Mouse (Mus musculus) frontal cortex, adult (tissue): ENCODE results near the gene Fndc3a.

Experiments
- ATAC-seq: cut with Nextera tagmentation; 2 replicates; pipeline ENCODE4 v1.9.2; 2017; ENCODE audit warnings: mild to moderate bottlenecking, moderate library complexity, mixed read lengths; ENCODE audit not compliant: low TSS enrichment

The Fndc3a gene

DNA sequence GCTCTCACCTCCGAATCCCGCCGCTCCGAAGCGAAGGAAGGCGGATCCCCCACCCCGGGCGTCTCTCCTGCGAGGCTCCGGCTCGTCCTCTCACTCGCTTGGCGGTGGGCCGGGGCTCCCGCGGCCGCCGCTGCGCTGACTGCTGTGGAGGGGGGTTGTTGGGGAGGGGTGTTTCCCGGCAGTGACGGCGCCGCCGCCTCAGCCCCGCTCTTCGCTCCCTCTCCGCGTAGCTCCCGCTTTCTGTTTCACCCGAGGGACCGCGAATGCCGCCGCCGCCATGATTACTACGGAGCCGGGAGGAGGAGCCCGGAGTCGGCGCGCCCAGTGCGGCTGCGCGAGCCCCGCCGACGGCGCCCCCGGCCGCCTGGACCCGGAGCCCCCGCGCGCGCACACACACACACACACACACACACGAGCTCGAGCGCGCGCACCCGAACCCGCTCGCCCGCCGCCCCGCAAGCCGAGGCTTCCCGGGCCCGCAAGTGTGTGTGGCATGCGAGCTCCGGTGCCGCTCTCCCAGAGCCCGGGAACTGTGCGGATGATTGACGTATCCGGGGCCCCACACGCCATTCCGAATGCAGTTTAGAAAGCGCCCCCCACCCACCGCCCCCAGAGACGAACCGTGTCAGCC is at the start of gene Fndc3a:
Gene Fndc3a, minus strand, starts transcription at position 294 of the 631 bp plus-strand sequence.
- ATAC-seq = peak; percentile 89

- no peak for ATAC-seq
Measured at GRCm38 (mm10) chr14:72752893-72753292, 43.1 kb upstream of the Fndc3a start.

GRCm38 (mm10) chr14:72750426-72751182 is 40.8 kb upstream of the Fndc3a start:
- no peak for ATAC-seq

DNA sequence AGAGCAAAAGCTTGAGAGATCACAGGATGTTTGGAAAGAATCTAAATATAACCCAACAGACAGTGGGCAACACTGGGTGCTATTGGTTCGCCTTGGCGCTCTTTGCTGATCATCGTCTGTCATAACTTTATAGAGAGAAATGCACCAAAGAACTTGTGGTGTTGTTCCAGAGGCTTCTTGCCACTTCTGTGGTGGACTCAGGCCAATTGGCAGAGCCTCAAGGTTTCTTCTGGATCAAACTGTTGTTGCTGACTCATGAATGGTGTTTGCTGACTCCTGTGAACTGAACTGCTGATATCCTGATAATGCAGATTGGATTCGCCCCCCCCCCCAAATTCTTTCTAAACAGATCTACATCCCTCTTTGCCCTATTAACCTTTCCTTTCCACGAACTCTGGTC is 38.5 kb upstream of the Fndc3a start:
- no peak for ATAC-seq

DNA sequence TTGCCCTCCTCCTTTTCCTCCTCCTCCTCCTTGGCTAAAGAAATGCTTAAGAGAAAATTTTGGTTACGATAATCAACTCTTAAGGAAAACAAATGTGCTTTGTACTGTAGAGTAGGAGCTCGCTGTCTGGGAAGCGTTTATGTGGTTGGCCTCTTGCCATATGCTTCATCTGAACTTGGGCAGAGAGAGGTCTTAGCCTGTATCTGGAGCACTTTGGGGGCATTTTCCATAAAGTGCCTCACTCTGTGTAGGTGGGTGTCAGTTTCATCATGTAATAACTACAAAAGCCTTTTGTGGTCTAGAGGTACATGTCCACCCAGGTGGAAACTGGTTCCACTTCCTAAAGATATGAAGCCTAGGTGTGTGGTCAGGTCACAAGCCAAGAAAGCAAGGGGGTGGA is 31.9 kb upstream of the Fndc3a start:
- ATAC-seq = no peak

DNA sequence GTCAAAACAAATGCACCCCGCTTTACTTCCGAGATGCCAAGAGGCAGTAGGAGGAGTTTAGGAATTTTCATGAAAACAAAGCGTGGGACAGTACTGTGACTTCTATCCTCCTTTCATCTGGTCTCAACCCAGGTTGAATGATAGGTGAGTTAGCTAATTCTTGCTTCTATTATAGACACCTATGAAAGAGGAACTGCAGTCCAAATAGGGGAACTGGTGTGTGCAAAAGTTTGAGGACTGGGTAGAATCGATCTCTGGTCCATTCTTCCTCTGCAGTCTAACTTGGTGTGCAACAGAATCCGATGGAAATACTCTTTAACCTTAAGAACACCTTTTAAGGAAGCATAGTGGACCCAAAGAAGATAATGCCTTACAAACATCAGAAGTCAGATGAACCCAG is 30.5 kb upstream of the Fndc3a start:
- ATAC-seq = no peak

DNA sequence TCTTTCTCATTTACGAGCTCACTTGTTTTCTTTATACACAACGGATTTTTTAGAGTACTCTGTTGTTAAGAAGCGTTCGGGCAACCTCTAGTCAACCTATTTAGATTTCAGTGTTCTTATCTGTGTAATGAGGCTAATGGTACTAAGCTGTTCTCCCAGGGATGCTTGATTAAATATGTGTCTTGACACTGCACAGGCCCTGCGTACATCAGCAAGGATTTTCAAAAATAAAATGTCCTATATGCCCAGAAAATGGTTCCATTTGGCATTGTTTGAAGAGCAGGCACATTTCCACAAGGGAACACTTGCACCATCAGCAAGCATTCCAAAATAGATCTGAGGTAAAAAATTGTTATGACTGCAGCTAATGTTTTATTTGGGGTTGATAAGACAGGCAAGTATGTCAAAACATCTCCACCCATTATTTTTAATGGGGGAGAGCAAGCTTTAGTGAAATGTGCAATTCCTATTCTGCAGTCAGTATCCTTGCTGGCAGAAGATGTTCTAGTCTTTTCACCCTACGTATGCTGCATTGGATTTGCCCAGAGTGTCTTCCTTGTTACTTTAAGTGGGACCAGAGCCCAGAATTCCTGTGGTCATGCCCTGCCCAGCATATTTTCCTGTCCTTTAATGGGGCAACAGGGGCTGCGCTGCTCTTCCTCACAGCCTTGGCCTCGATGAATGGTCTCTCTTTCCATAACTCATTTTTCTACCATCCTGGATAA is 29.8 kb upstream of the Fndc3a start:
- ATAC-seq = no peak

- no peak for ATAC-seq
Measured at GRCm38 (mm10) chr14:72738776-72739175, 29.0 kb upstream of the Fndc3a start.

DNA sequence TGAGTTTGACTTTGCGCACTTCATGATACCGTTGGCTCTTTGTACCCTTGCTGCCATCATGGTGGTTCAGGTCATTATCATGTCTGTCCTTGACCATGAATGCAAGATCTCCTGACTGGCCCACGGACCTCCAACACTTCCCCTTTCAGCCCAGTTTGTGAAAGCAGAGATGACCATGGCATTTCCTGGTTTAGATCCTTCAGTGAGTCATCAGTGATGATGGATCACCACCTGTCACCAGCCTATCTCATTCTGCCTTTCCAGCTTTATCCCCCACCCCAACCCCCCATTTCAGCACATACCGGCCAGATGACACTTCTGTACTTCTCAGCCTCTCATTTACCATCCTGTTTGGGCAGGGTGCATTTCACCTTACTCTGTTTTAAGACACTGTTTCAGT is 28.4 kb upstream of the Fndc3a start:
- no peak for ATAC-seq

DNA sequence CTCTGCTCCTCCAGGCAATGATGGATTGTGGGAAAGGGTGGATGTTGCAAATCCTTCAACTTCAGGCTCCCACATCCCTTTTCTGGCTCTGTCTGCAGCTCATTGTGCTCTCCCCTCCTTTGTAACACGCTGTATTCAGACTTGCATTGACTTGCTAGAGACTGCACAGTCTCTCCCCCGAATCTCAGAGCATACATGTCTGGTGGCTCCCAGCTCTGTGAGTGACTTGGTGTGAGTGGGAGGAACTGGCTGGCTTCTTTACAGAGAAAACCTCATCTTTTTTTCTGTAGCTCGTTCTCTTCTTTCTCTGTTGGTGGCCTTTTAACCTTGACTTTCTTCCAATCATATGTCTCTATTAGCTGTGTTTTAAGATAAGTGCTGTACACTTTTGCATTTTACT is 16.1 kb upstream of the Fndc3a start:
- ATAC-seq = peak; percentile 65; the same call in 1 of the 2 replicates

DNA sequence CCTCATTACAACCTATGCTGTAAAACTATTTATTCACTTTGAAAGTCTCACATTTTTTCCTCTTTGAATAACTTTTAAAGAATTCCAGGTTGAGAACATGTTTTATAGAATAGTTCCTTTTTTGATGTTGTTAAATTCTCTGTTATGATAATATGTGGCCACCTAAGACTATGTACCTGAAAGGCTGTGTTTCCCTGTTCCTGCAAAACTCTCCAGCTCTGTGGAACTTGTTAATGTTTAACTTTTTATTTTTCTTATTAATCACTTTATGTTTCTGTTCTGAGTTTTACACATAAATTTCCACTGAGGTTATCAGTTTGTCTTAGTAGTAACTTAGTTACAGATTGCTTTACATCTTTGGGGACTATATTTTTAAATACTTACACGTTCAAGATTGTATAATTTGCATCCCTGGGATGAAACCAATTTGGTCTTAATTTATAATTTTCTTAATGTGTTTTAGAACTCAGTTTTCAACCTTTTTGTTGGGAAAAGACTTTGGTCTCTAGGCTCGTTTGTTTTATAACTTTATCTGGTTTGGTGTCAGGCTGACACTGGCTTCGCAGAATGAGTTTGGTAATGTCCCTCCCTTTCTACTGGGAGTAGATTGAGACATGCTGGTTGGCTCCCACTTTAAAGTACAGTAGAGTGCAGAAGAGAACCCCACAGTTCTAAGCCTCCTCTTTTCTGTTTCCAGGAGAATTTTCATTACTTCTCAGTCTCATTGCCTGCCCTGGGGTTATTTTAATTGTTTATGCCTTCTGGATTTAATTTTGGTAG is 12.7 kb upstream of the Fndc3a start:
- ATAC-seq = no peak

DNA sequence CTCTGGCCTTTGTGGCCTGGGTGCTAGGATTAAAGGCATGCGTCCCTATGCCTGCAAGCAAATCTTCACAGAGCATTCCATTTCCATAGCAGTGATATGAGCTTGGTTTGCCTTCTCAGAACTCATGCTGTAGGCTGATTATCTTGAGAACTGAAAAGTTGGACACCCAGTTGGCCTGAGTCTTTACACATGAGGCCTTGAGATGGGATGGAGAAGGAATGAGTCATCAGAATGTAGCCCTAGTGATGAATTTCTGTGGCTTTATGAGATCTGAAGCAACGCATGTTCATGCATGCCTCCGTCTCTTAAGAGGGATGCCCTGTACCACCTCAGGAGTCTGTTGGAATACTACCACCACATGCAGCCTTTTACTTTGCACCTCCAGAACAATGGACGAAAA is 6.4 kb upstream of the Fndc3a start:
- no peak for ATAC-seq

- no peak for ATAC-seq
Measured at GRCm38 (mm10) chr14:72711130-72711529, 1.3 kb upstream of the Fndc3a start.

GRCm38 (mm10) chr14:72710341-72711027 is 681 bp upstream of the Fndc3a start:
- ATAC-seq = peak; percentile 28

DNA sequence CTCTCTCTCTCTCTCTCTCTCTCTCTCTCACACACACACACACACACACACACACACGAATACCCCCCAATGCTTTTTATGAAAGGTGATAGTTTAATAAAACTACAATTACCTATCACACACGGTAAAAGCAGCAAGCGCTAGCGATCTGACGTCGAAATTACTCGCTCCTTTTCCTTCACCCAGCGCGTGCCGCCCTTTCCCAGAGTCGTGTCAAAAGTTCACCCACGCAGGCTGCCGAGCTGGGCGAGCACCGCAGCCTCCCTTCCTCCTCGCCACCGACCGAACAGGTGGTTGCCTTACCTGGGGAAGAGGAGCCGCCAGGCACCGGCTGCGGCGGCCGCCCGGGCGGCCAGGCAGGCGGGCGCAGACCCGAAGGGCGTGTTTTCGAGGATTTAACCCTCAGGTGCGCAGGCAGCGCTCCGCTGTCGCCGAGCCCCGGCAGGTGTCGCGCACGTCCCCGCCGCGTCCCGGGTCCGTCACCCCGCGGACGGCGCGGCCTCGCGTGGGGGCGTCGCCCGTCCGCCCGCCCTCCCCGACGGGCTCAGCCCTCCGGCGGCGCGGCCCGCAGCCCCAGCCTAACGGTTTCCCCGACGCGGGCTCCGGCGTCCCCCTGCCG is 603 bp downstream of the Fndc3a start:
- ATAC-seq = peak; percentile 15; the same call in 1 of the 2 replicates

DNA sequence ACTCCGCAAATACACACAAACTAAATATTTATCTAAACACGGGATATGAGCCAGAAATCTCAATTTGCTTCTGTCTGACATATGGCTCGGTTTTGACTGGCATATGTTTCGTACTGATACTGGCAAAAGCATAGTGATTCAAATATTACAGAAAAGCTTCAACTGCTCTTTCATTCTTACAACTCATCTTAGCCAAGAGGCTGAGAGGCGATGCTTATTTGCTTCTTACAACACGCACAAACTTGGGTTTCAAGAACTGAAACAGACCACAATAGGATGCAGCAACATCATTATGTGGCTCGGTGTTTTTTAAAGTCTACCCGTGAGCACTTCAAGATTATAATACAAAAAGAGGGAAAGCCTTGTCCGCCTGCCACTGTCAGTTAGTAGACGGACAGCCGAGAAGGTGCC is 1.2 kb downstream of the Fndc3a start:
- no peak for ATAC-seq

DNA sequence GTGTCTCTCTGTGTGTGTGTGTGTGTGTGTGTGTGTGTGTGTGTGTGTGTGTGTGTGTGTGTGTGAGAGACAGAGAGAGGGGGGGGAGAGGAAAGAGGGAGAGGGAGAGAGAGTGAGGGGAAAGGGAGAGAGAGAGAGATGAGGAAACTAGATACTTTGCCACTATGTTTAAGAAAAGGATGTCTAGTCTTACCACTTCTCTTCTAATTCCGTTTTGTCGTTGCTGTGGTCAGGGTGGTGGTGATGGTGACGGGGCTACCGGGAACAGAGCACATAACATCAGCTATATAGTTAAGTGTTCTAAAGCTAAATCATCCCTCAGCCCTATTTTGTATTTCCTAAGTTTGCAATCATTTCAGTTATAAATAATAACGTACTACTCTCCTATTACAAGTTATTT is 9.7 kb downstream of the Fndc3a start:
- ATAC-seq = no peak

- no peak for ATAC-seq
Measured at GRCm38 (mm10) chr14:72691406-72691805, 18.4 kb downstream of the Fndc3a start.

GRCm38 (mm10) chr14:72689525-72689924 is 20.3 kb downstream of the Fndc3a start:
- ATAC-seq = no peak

- ATAC-seq = no peak
Measured at GRCm38 (mm10) chr14:72684857-72685370, 24.9 kb downstream of the Fndc3a start.

DNA sequence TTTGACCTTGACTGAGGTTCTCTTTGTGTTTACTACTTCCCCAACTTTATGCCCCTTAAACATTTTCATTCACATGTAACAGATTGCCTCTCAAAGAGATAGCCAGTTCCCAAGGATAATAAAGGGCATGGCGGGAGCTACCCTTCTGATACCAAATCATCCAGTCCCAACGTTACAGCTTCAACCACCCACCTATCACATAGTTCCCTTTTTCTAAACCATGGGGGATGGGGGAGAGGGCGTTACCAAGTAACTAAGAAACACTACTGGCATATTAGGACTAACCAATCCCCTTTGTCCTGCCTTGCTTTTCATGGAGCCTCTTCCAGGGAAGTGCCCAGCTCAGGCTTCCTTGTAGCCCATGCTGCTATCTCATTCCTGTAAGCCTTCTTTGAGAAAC is 32.6 kb downstream of the Fndc3a start:
- no peak for ATAC-seq
